ENCODE assay signal across 17 mouse cellular contexts in the genomic region with DNA sequence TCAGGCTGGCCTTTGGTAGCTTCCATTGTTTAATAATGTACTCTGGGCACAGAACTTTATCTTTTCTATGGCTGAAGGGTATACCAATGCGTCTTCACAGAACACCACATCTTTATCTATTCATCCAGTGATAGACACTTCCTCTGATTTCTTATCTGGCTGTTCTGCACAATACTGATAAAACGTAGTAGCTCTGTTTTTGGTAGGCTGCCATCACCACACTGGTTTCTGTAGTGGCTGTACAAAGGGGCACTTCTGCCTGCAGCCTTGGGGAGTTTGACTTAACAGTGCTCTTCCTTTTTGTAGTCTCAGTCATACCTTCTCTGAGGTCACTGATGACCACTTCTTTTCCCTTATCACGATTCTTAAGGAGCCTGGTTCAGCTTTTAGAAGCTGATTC.
A peak's percentile ranks its signal among the peaks of the same experiment; 100 is the strongest.
DNase-seq lines count a peak whose midpoint lies in the region; ATAC-seq and TF ChIP-seq lines count a peak whose summit lies in the region.
"Had no signal": no experiment of that assay in that cellular context is flagged by ENCODE, and none has a peak within 500 bp of the region (broad histone marks: within the 10 kb centered on the region; RNA-seq: fewer than 3 reads in every experiment).

No protein-coding gene starts in this region.

- no peaks in the 10 kb centered on the region for H3K9me3 ChIP-seq in MEL (replicated peaks; ENCODE audit: insufficient read depth, low read length)
- H3K9me3 ChIP-seq: embryonic facial prominence, embryonic 12.5 days; forebrain, embryonic 15.5 days; heart, embryonic 12.5 days; hindbrain, embryonic 15.5 days had no signal

- H3K9ac ChIP-seq in MEL (ENCODE audit: control insufficient read depth, low read depth, low read length, poor library complexity, severe bottlenecking), result no peak overlapping the region
- H3K9ac ChIP-seq: embryonic facial prominence, embryonic 12.5 days; forebrain, embryonic 15.5 days; heart, embryonic 12.5 days; hindbrain, embryonic 15.5 days had no signal

- peak; percentile 39 for DNase-seq in lung, postnatal 36 days
- DNase-seq in lung, postnatal 4 days, result no peak
- DNase-seq in MEL (ENCODE audit: low read depth, low spot score), result peak; percentile 19
- no peak for DNase-seq in right cerebral cortex, postnatal 14 days
- DNase-seq in ovary, adult 18-20 months (ENCODE audit: low spot score), result no peak
- DNase-seq in urinary bladder, postnatal 10 days (ENCODE audit: low spot score), result no peak
- DNase-seq: adrenal gland, adult 8-10 months; adrenal gland, postnatal 36 days; B cell, adult 2 months; cerebellum, adult 2 months; cerebellum, postnatal 10 days; gastrocnemius, postnatal 36 days had no signal

- no peak for TF ChIP-seq POLR2A in MEL (IDR thresholded peaks at IDR 0.05; ENCODE audit: control insufficient read depth in 1 of 2, insufficient read depth in 1 of 2, low read depth in 1 of 2, low read length in 2 of 2, poor library complexity in 1 of 2)

- peak; percentile 64 for ATAC-seq in megakaryocyte, adult 5-6 weeks (ENCODE audit: poor library complexity, severe bottlenecking)
- ATAC-seq: forebrain, embryonic 15.5 days had no signal

- no peak overlapping the region for H3K27ac ChIP-seq in MEL (ENCODE audit: control insufficient read depth, low read depth, low read length)
- H3K27ac ChIP-seq: embryonic facial prominence, embryonic 12.5 days; forebrain, embryonic 15.5 days; hindbrain, embryonic 15.5 days had no signal

- no peaks in the 10 kb centered on the region; a peak in 1 of 4 replicates for H3K36me3 ChIP-seq in MEL (ENCODE audit: control insufficient read depth in 1 of 2, insufficient read depth in 2 of 2, low read length in 2 of 2)
- H3K36me3 ChIP-seq: embryonic facial prominence, embryonic 12.5 days; forebrain, embryonic 15.5 days; heart, embryonic 12.5 days; hindbrain, embryonic 15.5 days had no signal

- no peaks in the 10 kb centered on the region for H3K4me1 ChIP-seq in MEL (ENCODE audit: control insufficient read depth in 1 of 2, insufficient read depth in 2 of 2, low read length in 2 of 2)
- H3K4me1 ChIP-seq: embryonic facial prominence, embryonic 12.5 days; forebrain, embryonic 15.5 days; hindbrain, embryonic 15.5 days had no signal

- TF ChIP-seq CTCF in MEL (IDR thresholded peaks at IDR 0.05 in 2 of 3, conservative IDR thresholded peaks at IDR 0.05 in 1 of 3; ENCODE audit: control insufficient read depth in 1 of 3, insufficient read depth in 1 of 3, low read depth in 2 of 3, low read length in 3 of 3, poor library complexity in 1 of 3, severe bottlenecking in 1 of 3), result no peak

- H3K27me3 ChIP-seq in MEL (ENCODE audit: control insufficient read depth in 1 of 2, insufficient read depth in 2 of 2, low read length in 2 of 2), result no peaks in the 10 kb centered on the region; a peak in 1 of 4 replicates
- H3K27me3 ChIP-seq: embryonic facial prominence, embryonic 12.5 days; forebrain, embryonic 15.5 days; hindbrain, embryonic 15.5 days had no signal

- no peaks in the 10 kb centered on the region for H3K79me2 ChIP-seq in MEL (ENCODE audit: control insufficient read depth, insufficient read depth, low read length, poor library complexity)

- no peak overlapping the region for H3K4me3 ChIP-seq in MEL (ENCODE audit: control insufficient read depth in 1 of 2, insufficient read depth in 1 of 2, low read depth in 2 of 2, low read length in 2 of 2)
- H3K4me3 ChIP-seq: embryonic facial prominence, embryonic 12.5 days; forebrain, embryonic 15.5 days; heart, embryonic 12.5 days; hindbrain, embryonic 15.5 days had no signal

- no peak for TF ChIP-seq RAD21 in MEL (IDR thresholded peaks at IDR 0.05; ENCODE audit: low read depth, low read length)

- TF ChIP-seq EP300 in MEL (IDR thresholded peaks at IDR 0.05; ENCODE audit: low read depth in 1 of 2, low read length in 2 of 2), result peak in 1 of 2 experiments; percentile 32; a peak in 1 of 4 replicates

TF ChIP-seq in MEL, 35 proteins besides CTCF, POLR2A, EP300 and RAD21:
- TF ChIP-seq BHLHE40 (IDR thresholded peaks at IDR 0.05; ENCODE audit: borderline replicate concordance, low read depth, low read length) (no peak), ELF1 (IDR thresholded peaks at IDR 0.05; ENCODE audit: low read depth, low read length) (no peak), POLR2AphosphoS5 (IDR thresholded peaks at IDR 0.05; ENCODE audit: borderline replicate concordance, low read depth, low read length) (no peak), MYB (IDR thresholded peaks at IDR 0.05; ENCODE audit: low read depth, low read length) (no peak), TCF12 (IDR thresholded peaks at IDR 0.05; ENCODE audit: low read depth, low read length) (peak; percentile 76), GATA1 (IDR thresholded peaks at IDR 0.05; ENCODE audit: low read depth, low read length) (peak; percentile 47; the same call in 1 of the 2 replicates)

Comparison
In these comparisons a context has a peak if more than half of its experiments do, and no peak if none do; other contexts are left out.
1. DNase-seq: peak in lung, postnatal 36 days (single experiment) and MEL (single experiment); none in lung, postnatal 4 days (0 of 2), right cerebral cortex, postnatal 14 days (single experiment), ovary, adult 18-20 months (single experiment) and urinary bladder, postnatal 10 days (single experiment).